Mouse (Mus musculus) stomach, embryonic 14.5 days (tissue): ENCODE results near the gene Hps3. TPM values are rescaled to one million over a fixed set of nuclear protein-coding genes. Genes with fewer than 3 reads are reported as not detected.

Experiments used
- ATAC-seq: fragments of 200-750 bp; cut with Nextera tagmentation; 2 replicates; pipeline ENCODE4 v1.8.0; 2017; ENCODE audit warnings: low read depth, moderate TSS enrichment; ENCODE audit not compliant: insufficient number of reproducible peaks, insufficient read depth, low FRiP score
- H3K27ac ChIP-seq: fragments of 300-500 bp; sonication (generic); 2 replicates; pipeline ENCODE4 v1.5.1; 2014; ENCODE audit warnings: mild to moderate bottlenecking, low read length, moderate library complexity, mixed read lengths
- H3K27me3 ChIP-seq: fragments of 300-500 bp; sonication (generic); 2 replicates; pipeline ENCODE4 v1.6.1; 2014; ENCODE audit warnings: low read length, control low read depth, mixed read lengths; ENCODE audit not compliant: control insufficient read depth, insufficient read depth
- H3K36me3 ChIP-seq: fragments of 300-500 bp; sonication (generic); 2 replicates; pipeline ENCODE4 v1.6.1; 2014; ENCODE audit warnings: mild to moderate bottlenecking, control low read depth, low read length, moderate library complexity, mixed read lengths; ENCODE audit not compliant: control insufficient read depth, insufficient read depth
- H3K4me1 ChIP-seq: fragments of 300-500 bp; sonication (generic); 2 replicates; pipeline ENCODE4 v1.6.1; 2014; ENCODE audit warnings: low read length, control low read depth, mixed read lengths; ENCODE audit not compliant: control insufficient read depth, insufficient read depth
- H3K4me2 ChIP-seq: fragments of 300-500 bp; sonication (generic); replicated peaks from 2 replicates; pipeline ENCODE4 v1.6.1; 2014; ENCODE audit warnings: low read depth, low read length, control low read depth
- H3K4me3 ChIP-seq: fragments of 300-500 bp; sonication (generic); 2 replicates; pipeline ENCODE4 v1.5.1; 2014; ENCODE audit warnings: low read depth, low read length, control low read depth
- H3K9ac ChIP-seq: fragments of 300-500 bp; sonication (generic); replicated peaks from 2 replicates; pipeline ENCODE4 v1.6.1; 2014; ENCODE audit warnings: low read depth, mild to moderate bottlenecking, control low read depth, low read length, moderate library complexity, mixed read lengths
- H3K9me3 ChIP-seq: fragments of 300-500 bp; sonication (generic); 2 replicates; pipeline ENCODE4 v1.6.1; 2016; ENCODE audit warnings: low read depth, low read length, control low read depth; ENCODE audit not compliant: control insufficient read depth
- WGBS: fragments of 180-500 bp; shearing (Covaris S2); extraction: QIAGEN DNeasy Blood & Tissue Kit; methylation state at CpG from one replicate; pipeline ENCODE4 v1.1.7; 2014; 5-methylcytosine and 5-hydroxymethylcytosine counted together
- polyA plus RNA-seq: library from polyadenylated mRNA; unstranded; fragments of >200 nt; fragmentation: Nextera tagmentation; extraction: Ambion mirVana; gene quantifications from 2 replicates; pipeline ENCODE4 v1.2.1, GENCODE M21; 2014

Hps3 gene
- polyA plus RNA-seq, 1 experiment from 2014 or later, result 11.6 TPM

GRCm38 (mm10) chr3:19999551-19999950 is 35.6 kb downstream of the Hps3 start:
- no peaks in the 10 kb centered on the region for H3K27me3 ChIP-seq
- no peak overlapping the region for H3K4me3 ChIP-seq
- H3K9ac ChIP-seq, result no peak overlapping the region
- H3K9me3 ChIP-seq, result no peaks in the 10 kb centered on the region
- H3K4me1 ChIP-seq, result no peaks in the 10 kb centered on the region
- H3K27ac ChIP-seq, result no peak overlapping the region
- H3K4me2 ChIP-seq, result no peak overlapping the region
- 81% methylated on average over 2 of the region's 2 CpGs for WGBS
- H3K36me3 ChIP-seq, result no peaks in the 10 kb centered on the region
- no peak for ATAC-seq

- ATAC-seq, result no peak
- WGBS, result 79% methylated on average over 4 of the region's 4 CpGs
- no peak overlapping the region for H3K4me2 ChIP-seq
Observed at GRCm38 (mm10) chr3:19992388-19992787, 42.7 kb downstream of the Hps3 start.

GRCm38 (mm10) chr3:19990031-19990430 is 45.1 kb downstream of the Hps3 start:
- H3K9me3 ChIP-seq, result no peaks in the 10 kb centered on the region
- no peak overlapping the region for H3K9ac ChIP-seq
- no peaks in the 10 kb centered on the region for H3K36me3 ChIP-seq
- H3K4me3 ChIP-seq, result no peak overlapping the region
- ATAC-seq, result no peak
- no peaks in the 10 kb centered on the region for H3K4me1 ChIP-seq
- whole genome bisulfite sequencing, result 73% methylated on average over 3 of the region's 3 CpGs
- H3K4me2 ChIP-seq, result no peak overlapping the region
- no peaks in the 10 kb centered on the region for H3K27me3 ChIP-seq
- no peak overlapping the region for H3K27ac ChIP-seq

More at GRCm38 (mm10) chr3:19992388-19992787, 42.7 kb downstream of the Hps3 start:
- H3K27ac ChIP-seq, result no peak overlapping the region
- H3K9ac ChIP-seq, result no peak overlapping the region
- H3K27me3 ChIP-seq, result no peaks in the 10 kb centered on the region
- H3K4me1 ChIP-seq, result no peaks in the 10 kb centered on the region
- no peak overlapping the region for H3K4me3 ChIP-seq
- no peaks in the 10 kb centered on the region for H3K9me3 ChIP-seq
- no peaks in the 10 kb centered on the region for H3K36me3 ChIP-seq

- Histone ChIP-seq H3K36me3 (no peaks in the 10 kb centered on the region), H3K27me3 (no peaks in the 10 kb centered on the region), H3K27ac (no peak overlapping the region), H3K4me2 (no peak overlapping the region), H3K9ac (no peak overlapping the region), H3K9me3 (no peaks in the 10 kb centered on the region), H3K4me3 (no peak overlapping the region), H3K4me1 (no peaks in the 10 kb centered on the region)
- ATAC-seq, result no peak
- 36% methylated on average over 3 of the region's 3 CpGs for WGBS
Observed at GRCm38 (mm10) chr3:19986123-19986522, 49.0 kb downstream of the Hps3 start.

- H3K27ac ChIP-seq, result no peak overlapping the region
- no peaks in the 10 kb centered on the region for H3K36me3 ChIP-seq
- no peak overlapping the region for H3K4me2 ChIP-seq
- no peak overlapping the region for H3K4me3 ChIP-seq
- no peaks in the 10 kb centered on the region for H3K4me1 ChIP-seq
- no peak overlapping the region for H3K9ac ChIP-seq
- ATAC-seq, result no peak
- no peaks in the 10 kb centered on the region for H3K27me3 ChIP-seq
- H3K9me3 ChIP-seq, result no peaks in the 10 kb centered on the region
Observed at GRCm38 (mm10) chr3:19982846-19983245, 52.3 kb downstream of the Hps3 start.

- no peak overlapping the region for H3K4me2 ChIP-seq
- no peaks in the 10 kb centered on the region for H3K4me1 ChIP-seq
- H3K27ac ChIP-seq, result no peak overlapping the region
- no peaks in the 10 kb centered on the region for H3K9me3 ChIP-seq
- no peak overlapping the region for H3K4me3 ChIP-seq
- no peak overlapping the region for H3K9ac ChIP-seq
- no peaks in the 10 kb centered on the region for H3K36me3 ChIP-seq
- whole genome bisulfite sequencing, result 81% methylated on average over 2 of the region's 2 CpGs
- H3K27me3 ChIP-seq, result no peaks in the 10 kb centered on the region
- no peak for ATAC-seq
Observed at GRCm38 (mm10) chr3:19981156-19981555, 54.0 kb downstream of the Hps3 start.

GRCm38 (mm10) chr3:19978474-19978873 is 56.6 kb downstream of the Hps3 start:
- WGBS, result 50% methylated on average over 4 of the region's 4 CpGs
- Histone ChIP-seq H3K4me2 (no peak overlapping the region), H3K27ac (no peak overlapping the region), H3K4me3 (no peak overlapping the region), H3K9me3 (no peaks in the 10 kb centered on the region), H3K4me1 (no peaks in the 10 kb centered on the region), H3K27me3 (no peaks in the 10 kb centered on the region), H3K36me3 (no peaks in the 10 kb centered on the region), H3K9ac (no peak overlapping the region)
- no peak for ATAC-seq

GRCm38 (mm10) chr3:19966072-19966471 is 69.0 kb downstream of the Hps3 start:
- ATAC-seq, result no peak
- Histone ChIP-seq H3K9ac (no peak overlapping the region), H3K4me1 (no peaks in the 10 kb centered on the region), H3K4me2 (no peak overlapping the region), H3K9me3 (no peaks in the 10 kb centered on the region), H3K4me3 (no peak overlapping the region), H3K27me3 (no peaks in the 10 kb centered on the region), H3K36me3 (no peaks in the 10 kb centered on the region), H3K27ac (no peak overlapping the region)
- 80% methylated on average over 4 of the region's 4 CpGs for WGBS

GRCm38 (mm10) chr3:19965239-19965638 is 69.9 kb downstream of the Hps3 start:
- no peak for ATAC-seq
- no peaks in the 10 kb centered on the region for H3K4me1 ChIP-seq
- 84% methylated on average over 5 of the region's 5 CpGs for WGBS
- no peaks in the 10 kb centered on the region for H3K9me3 ChIP-seq
- H3K4me2 ChIP-seq, result no peak overlapping the region
- no peak overlapping the region for H3K9ac ChIP-seq
- no peaks in the 10 kb centered on the region for H3K27me3 ChIP-seq
- no peak overlapping the region for H3K27ac ChIP-seq
- no peak overlapping the region for H3K4me3 ChIP-seq
- no peaks in the 10 kb centered on the region for H3K36me3 ChIP-seq
